Mouse (Mus musculus) midbrain, embryonic 11.5 days (tissue): Measurements from ENCODE around the gene Lman1l. TPM values are rescaled to one million over a fixed set of nuclear protein-coding genes. Genes with fewer than 3 reads are reported as not detected.
A peak's percentile ranks its signal among the peaks of the same experiment; 100 is the strongest.

Source experiments
- ATAC-seq: fragments of 200-750 bp; cut with Nextera tagmentation; 2 replicates; pipeline ENCODE4 v1.8.0; 2017; ENCODE audit warnings: moderate TSS enrichment, moderate library complexity; ENCODE audit not compliant: low FRiP score
- DNase-seq: peaks from one replicate; pipeline ENCODE4 v3.0.0; 2015; ENCODE audit warnings: low spot score; ENCODE audit errors: missing footprints
- H3K27ac ChIP-seq: fragments of 300-500 bp; sonication (generic); 2 replicates; pipeline ENCODE4 v1.5.1; 2014; ENCODE audit warnings: low read depth, low read length
- H3K27me3 ChIP-seq: fragments of 300-500 bp; sonication (generic); 2 replicates; pipeline ENCODE4 v1.6.1; 2014; ENCODE audit warnings: mild to moderate bottlenecking, low read length, moderate library complexity, mixed read lengths; ENCODE audit not compliant: control insufficient read depth, insufficient read depth
- H3K36me3 ChIP-seq: fragments of 300-500 bp; sonication (generic); 2 replicates; pipeline ENCODE4 v1.6.1; 2014; ENCODE audit warnings: mild to moderate bottlenecking, low read length, moderate library complexity, mixed read lengths; ENCODE audit not compliant: control insufficient read depth, insufficient read depth
- H3K4me1 ChIP-seq: fragments of 300-500 bp; sonication (generic); 2 replicates; pipeline ENCODE4 v1.6.1; 2014; ENCODE audit warnings: low read length; ENCODE audit not compliant: control insufficient read depth, insufficient read depth
- H3K4me2 ChIP-seq: fragments of 300-500 bp; sonication (generic); 2 replicates; pipeline ENCODE4 v1.6.1; 2014; ENCODE audit warnings: mild to moderate bottlenecking, moderate library complexity
- H3K4me3 ChIP-seq: fragments of 300-500 bp; sonication (generic); 2 replicates; pipeline ENCODE4 v1.5.1; 2014; ENCODE audit warnings: low read depth, low read length
- H3K9ac ChIP-seq: fragments of 300-500 bp; sonication (generic); 2 replicates; pipeline ENCODE4 v1.6.1; 2014; ENCODE audit warnings: low read length
- H3K9me3 ChIP-seq: fragments of 300-500 bp; sonication (generic); 2 replicates; pipeline ENCODE4 v1.6.1; 2016; ENCODE audit warnings: low read length; ENCODE audit not compliant: control insufficient read depth
- WGBS: fragments of 180-500 bp; shearing (Covaris S2); extraction: QIAGEN DNeasy Blood & Tissue Kit; methylation state at CpG from one replicate; pipeline ENCODE4 v1.1.7; 2014; 5-methylcytosine and 5-hydroxymethylcytosine counted together
- polyA plus RNA-seq: library from polyadenylated mRNA; unstranded; fragments of >200 nt; fragmentation: Nextera tagmentation; extraction: Ambion mirVana; gene quantifications from 2 replicates; pipeline ENCODE4 v1.2.1, GENCODE M21; 2014

Gene Lman1l
- polyA plus RNA-seq, 1 experiment from 2014 or later, result 0.08 TPM

DNA sequence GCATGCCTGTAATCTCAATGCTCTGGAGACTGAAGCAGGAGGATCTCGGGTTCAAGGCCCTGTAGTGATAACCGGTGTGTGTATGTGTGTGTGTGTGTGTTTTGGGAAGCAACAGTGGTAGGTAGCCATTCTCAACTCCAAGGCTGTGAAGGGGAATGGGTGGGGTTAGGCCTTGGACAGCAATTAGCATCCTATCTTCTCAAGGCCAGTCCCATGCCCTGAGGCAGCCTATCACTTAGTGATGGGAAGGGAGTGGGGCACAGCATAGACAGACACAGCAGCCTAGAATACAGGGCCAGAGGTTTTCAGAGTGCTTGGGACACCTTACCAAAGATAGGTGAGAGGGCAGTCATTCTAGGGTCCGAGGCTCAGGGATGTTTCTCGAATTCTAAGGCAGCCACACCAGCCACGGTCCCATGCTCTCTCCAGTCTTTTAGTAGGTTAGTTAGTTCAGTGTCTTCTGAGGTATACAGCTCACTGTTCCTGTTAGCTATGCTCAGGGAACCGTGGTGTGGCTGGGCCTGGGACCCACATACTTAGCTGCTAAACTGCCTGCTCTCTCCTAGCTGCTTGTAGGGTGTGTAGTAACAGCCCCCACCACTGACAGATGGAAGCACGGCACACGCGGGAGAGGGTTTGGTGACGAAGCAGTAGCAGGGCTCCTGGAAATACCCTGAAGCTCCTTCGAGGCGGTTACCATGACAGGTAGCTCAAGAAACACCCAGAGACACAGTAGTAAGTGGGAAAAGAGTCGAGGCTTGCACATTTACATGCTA is 21.4 kb upstream of the Lman1l start:
- H3K27ac ChIP-seq, result no peak overlapping the region
- H3K36me3 ChIP-seq, result no peaks in the 10 kb centered on the region
- no peak overlapping the region for H3K4me2 ChIP-seq
- H3K9ac ChIP-seq, result no peak overlapping the region
- DNase-seq, result no peak
- H3K27me3 ChIP-seq, result no peaks in the 10 kb centered on the region
- 88% methylated on average over 13 of the region's 13 CpGs for WGBS
- H3K9me3 ChIP-seq, result no peaks in the 10 kb centered on the region
- ATAC-seq, result no peak
- H3K4me1 ChIP-seq, result peaks cover 50% of the 10 kb centered on the region
- H3K4me3 ChIP-seq, result no peak overlapping the region

- no peaks in the 10 kb centered on the region for H3K27me3 ChIP-seq
- peaks cover 50% of the 10 kb centered on the region for H3K4me1 ChIP-seq
- DNase-seq (no peak), ATAC-seq (no peak)
- WGBS, result 44% methylated on average over 1 of the region's 1 CpGs
- no peak overlapping the region for H3K27ac ChIP-seq
- H3K4me3 ChIP-seq, result no peak overlapping the region
- H3K9me3 ChIP-seq, result no peaks in the 10 kb centered on the region
- no peaks in the 10 kb centered on the region for H3K36me3 ChIP-seq
- no peak overlapping the region for H3K9ac ChIP-seq
- no peak overlapping the region for H3K4me2 ChIP-seq
Measured at GRCm38 (mm10) chr9:57641022-57641421, 20.4 kb upstream of the Lman1l start.

- ATAC-seq, result no peak
- peak overlapping the region; percentile 31; the same call in 1 of the 2 replicates for H3K9ac ChIP-seq
- H3K27ac ChIP-seq, result 0 out of 2 replicates have a peak overlapping the region, but pooled peaks have one; percentile 7
- peak overlapping the region; percentile 8; the same call in 1 of the 2 replicates for H3K4me2 ChIP-seq
- no peaks in the 10 kb centered on the region for H3K27me3 ChIP-seq
- no peaks in the 10 kb centered on the region for H3K36me3 ChIP-seq
- 32% methylated on average over 15 of the region's 15 CpGs for WGBS
- H3K4me1 ChIP-seq, result peaks cover 47% of the 10 kb centered on the region
- H3K4me3 ChIP-seq, result no peak overlapping the region
- H3K9me3 ChIP-seq, result no peaks in the 10 kb centered on the region
- no peak for DNase-seq
Measured at GRCm38 (mm10) chr9:57640384-57640783, 19.8 kb upstream of the Lman1l start.

GRCm38 (mm10) chr9:57639661-57640328 is 19.2 kb upstream of the Lman1l start:
- Histone ChIP-seq H3K4me1 (peaks cover 47% of the 10 kb centered on the region), H3K9me3 (no peaks in the 10 kb centered on the region), H3K27me3 (no peaks in the 10 kb centered on the region), H3K4me3 (no peak overlapping the region), H3K4me2 (peak overlapping the region; percentile 8; the same call in 1 of the 2 replicates), H3K9ac (peak overlapping the region; percentile 31; the same call in 1 of the 2 replicates), H3K27ac (0 out of 2 replicates have a peak overlapping the region, but pooled peaks have one; percentile 7), H3K36me3 (no peaks in the 10 kb centered on the region)
- ATAC-seq (no peak), DNase-seq (no peak)
- 81% methylated on average over 5 of the region's 5 CpGs for WGBS

- Histone ChIP-seq H3K4me2 (no peak overlapping the region), H3K27ac (no peak overlapping the region; the same call in 1 of the 2 replicates), H3K4me3 (no peak overlapping the region), H3K9ac (no peak overlapping the region), H3K27me3 (no peaks in the 10 kb centered on the region), H3K36me3 (no peaks in the 10 kb centered on the region), H3K4me1 (peaks cover 42% of the 10 kb centered on the region), H3K9me3 (no peaks in the 10 kb centered on the region)
- 54% methylated on average over 8 of the region's 8 CpGs for WGBS
- ATAC-seq (no peak), DNase-seq (no peak)
Measured at GRCm38 (mm10) chr9:57638651-57639459, 18.3 kb upstream of the Lman1l start.

DNA sequence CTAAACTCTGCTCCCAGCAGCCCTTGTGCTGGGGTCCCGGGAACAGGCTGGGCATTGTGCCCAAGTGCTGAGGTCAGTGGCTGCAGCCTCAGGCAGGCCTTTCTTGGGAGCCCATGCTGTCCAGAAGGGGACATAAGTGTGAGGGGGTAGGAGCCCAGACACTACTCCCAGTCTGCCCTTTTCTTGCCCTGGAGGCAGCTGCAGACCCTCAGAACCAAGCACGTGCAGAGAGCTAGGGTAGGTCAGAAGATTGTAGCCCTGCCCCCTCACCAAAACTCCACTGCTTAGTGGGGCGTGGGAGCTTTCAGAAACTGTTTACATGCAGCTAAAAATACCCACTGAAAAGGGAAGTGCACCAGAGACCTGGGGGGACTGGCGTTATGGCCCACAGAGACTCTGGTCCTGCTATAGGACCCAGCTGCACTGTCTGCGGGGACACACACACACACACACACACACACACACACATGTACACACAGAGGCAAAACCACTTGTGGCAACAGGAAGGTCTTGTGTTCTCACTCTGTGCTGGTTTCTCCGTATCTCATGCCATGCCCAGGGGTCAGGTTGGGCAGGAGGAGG is 17.3 kb upstream of the Lman1l start:
- WGBS, result 72% methylated on average over 6 of the region's 6 CpGs
- Histone ChIP-seq H3K36me3 (no peaks in the 10 kb centered on the region), H3K4me2 (no peak overlapping the region), H3K27me3 (no peaks in the 10 kb centered on the region), H3K4me1 (peaks cover 32% of the 10 kb centered on the region), H3K9ac (no peak overlapping the region), H3K9me3 (no peaks in the 10 kb centered on the region), H3K27ac (no peak overlapping the region; the same call in 1 of the 2 replicates), H3K4me3 (no peak overlapping the region)
- ATAC-seq (no peak), DNase-seq (no peak)

- H3K4me1 ChIP-seq, result peaks cover 29% of the 10 kb centered on the region
- H3K27me3 ChIP-seq, result no peaks in the 10 kb centered on the region
- no peak overlapping the region for H3K4me2 ChIP-seq
- H3K36me3 ChIP-seq, result no peaks in the 10 kb centered on the region
- no peak overlapping the region; the same call in 1 of the 2 replicates for H3K27ac ChIP-seq
- ATAC-seq (no peak), DNase-seq (no peak)
- no peaks in the 10 kb centered on the region for H3K9me3 ChIP-seq
- no peak overlapping the region for H3K4me3 ChIP-seq
- H3K9ac ChIP-seq, result no peak overlapping the region
- 72% methylated on average over 3 of the region's 3 CpGs for WGBS
Measured at GRCm38 (mm10) chr9:57637272-57637671, 16.7 kb upstream of the Lman1l start.

DNA sequence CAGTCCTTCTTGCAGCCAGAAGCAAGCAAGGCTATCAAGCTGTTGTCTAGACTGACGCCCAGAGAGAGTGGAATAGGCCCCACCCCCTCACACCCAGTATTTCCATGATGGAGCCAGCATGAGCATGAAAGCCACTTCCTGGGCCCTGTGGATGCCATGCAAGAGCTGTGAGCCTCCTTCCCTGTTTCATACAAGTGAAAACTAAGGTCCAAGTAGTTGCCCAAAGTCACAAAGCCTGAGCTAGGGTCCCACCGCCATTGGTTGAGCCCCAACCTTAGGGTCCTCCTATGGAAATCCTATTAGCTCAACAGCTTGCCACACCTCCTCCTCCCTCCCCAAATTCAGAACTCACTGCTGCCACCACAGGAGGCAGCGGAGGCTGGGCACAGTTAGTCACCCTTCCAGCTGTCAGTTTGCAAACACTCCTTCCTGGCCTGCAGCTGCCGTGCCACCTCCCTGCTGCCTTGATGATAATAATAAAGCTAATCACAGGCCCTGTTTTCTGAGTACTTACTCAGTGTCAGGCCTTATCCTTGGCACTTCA is 13.0 kb upstream of the Lman1l start:
- no peak for DNase-seq
- peaks cover 10% of the 10 kb centered on the region; the same call in 1 of the 2 replicates for H3K36me3 ChIP-seq

More for the DNA sequence above, 13.0 kb upstream of the Lman1l start:
- no peak overlapping the region for H3K27ac ChIP-seq
- WGBS, result 46% methylated on average over 4 of the region's 4 CpGs
- H3K9ac ChIP-seq, result no peak overlapping the region
- no peaks in the 10 kb centered on the region for H3K9me3 ChIP-seq
- ATAC-seq, result no peak
- H3K27me3 ChIP-seq, result no peaks in the 10 kb centered on the region
- no peak overlapping the region for H3K4me2 ChIP-seq
- peaks cover 4% of the 10 kb centered on the region; the same call in 1 of the 2 replicates for H3K4me1 ChIP-seq
- no peak overlapping the region for H3K4me3 ChIP-seq
